Mouse (Mus musculus): ENCODE data around the gene Pbld2. TPM values are rescaled to one million over a fixed set of nuclear protein-coding genes. Genes with fewer than 3 reads are reported as not detected.

Pbld2 gene
- polyA plus RNA-seq, 1 experiment from 2014 or later = 0.42 TPM

DNA sequence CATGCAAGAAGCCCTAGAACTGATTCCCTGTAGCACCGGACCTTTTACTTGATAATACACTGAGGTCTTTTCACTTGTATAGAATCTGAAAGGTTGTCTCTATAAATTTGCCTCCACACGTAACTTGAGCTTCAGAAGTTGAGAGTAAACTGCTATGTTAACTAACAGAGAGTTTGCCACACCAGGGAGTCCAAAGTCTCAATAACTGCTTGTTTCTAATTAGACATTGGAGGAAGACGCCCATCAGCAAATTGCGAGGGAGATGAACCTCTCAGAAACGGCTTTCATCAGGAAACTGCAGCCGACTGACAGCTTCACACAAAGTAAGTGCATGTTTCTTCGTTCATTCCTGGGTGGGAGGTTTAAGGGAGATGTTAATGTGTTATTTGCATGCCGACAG lies 41.4 kb downstream of the Pbld2 start:
- H3K4me3 ChIP-seq = no peak overlapping the region
- H3K4me2 ChIP-seq = no peak overlapping the region
- H3K27ac ChIP-seq = no peak overlapping the region
- no peaks in the 10 kb centered on the region for H3K36me3 ChIP-seq
- H3K9me3 ChIP-seq (replicated peaks) = no peaks in the 10 kb centered on the region
- no peaks in the 10 kb centered on the region for H3K27me3 ChIP-seq
- no peak for ATAC-seq (replicated peaks; ENCODE audit: insufficient number of reproducible peaks, insufficient read depth, low FRiP score, low read depth)
- peaks cover 3% of the 10 kb centered on the region for H3K4me1 ChIP-seq (replicated peaks)
- 65% methylated on average over 8 of the region's 8 CpGs for WGBS
- no peak overlapping the region for H3K9ac ChIP-seq

DNA sequence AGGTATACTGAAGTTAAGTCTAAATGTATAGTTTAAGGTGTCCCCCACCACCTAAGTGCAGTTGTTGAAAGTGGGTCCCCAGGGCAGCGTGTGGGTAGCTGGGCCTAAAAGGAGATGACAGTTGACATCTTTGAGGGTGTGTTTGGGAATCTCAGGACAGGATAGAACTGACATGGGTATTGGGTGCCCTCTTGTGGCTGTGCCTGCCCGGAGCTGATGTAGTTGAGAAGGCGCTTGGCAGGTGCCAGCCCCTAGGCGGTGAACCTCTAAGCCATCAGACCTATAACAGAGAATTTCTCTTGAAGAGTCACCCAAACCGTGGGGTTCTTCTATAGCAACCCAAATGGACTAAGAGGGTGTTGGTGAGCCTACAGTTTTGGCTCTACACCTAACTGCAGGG lies 41.9 kb downstream of the Pbld2 start:
- ATAC-seq (replicated peaks; ENCODE audit: insufficient number of reproducible peaks, insufficient read depth, low FRiP score, low read depth) = no peak; the same call in 1 of the 2 replicates
- Histone ChIP-seq H3K36me3 (no peaks in the 10 kb centered on the region), H3K27ac (no peak overlapping the region), H3K9ac (no peak overlapping the region), H3K27me3 (no peaks in the 10 kb centered on the region), H3K9me3 (replicated peaks) (no peaks in the 10 kb centered on the region), H3K4me2 (no peak overlapping the region), H3K4me3 (no peak overlapping the region), H3K4me1 (replicated peaks) (no peaks in the 10 kb centered on the region)
- 9% methylated on average over 5 of the region's 5 CpGs for WGBS

GRCm38 (mm10) chr10:63086304-63086703 lies 62.2 kb downstream of the Pbld2 start:
- no peaks in the 10 kb centered on the region for H3K9me3 ChIP-seq (replicated peaks)
- H3K4me3 ChIP-seq = no peak overlapping the region
- 71% methylated on average over 10 of the region's 10 CpGs for WGBS
- ATAC-seq (replicated peaks; ENCODE audit: insufficient number of reproducible peaks, insufficient read depth, low FRiP score, low read depth) = no peak
- no peak overlapping the region for H3K4me2 ChIP-seq
- no peak overlapping the region for H3K27ac ChIP-seq
- no peak overlapping the region for H3K9ac ChIP-seq
- H3K36me3 ChIP-seq = no peaks in the 10 kb centered on the region
- H3K4me1 ChIP-seq (replicated peaks) = peaks cover 10% of the 10 kb centered on the region
- H3K27me3 ChIP-seq = 0 out of 2 replicates have a peak, but pooled peaks cover 3% of the 10 kb centered on the region

DNA sequence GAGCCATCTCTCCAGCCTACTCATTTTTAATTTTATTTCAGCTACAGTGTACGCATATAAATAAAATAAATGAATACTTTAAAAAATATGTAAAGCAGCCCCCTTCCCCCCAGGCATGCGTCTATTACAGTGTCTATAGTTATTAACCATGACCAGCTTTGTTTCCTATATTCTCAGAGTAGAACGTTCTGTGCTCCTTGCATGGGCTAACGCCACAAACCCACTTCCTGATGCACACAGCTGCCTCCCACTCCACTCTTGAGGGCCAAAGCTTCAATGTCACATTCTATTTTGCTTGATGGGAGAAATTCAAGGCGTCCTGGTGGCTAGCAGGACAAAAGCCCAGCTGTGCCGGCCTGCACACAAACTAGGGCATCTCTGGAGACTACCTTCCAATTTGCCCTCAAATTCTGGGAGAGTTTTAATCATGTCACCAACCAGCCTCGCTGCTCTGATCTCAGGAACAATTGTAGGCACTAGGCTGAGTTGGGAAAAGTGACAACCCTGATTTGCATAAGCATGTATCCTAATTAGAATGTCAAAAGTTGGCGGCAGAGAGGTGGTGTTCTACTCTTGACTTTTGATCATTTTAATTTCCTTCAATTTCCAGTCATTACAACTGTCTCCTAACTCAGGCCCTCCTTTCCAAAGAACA lies 65.1 kb downstream of the Pbld2 start:
- Histone ChIP-seq H3K9ac (no peak overlapping the region), H3K27me3 (0 out of 2 replicates have a peak, but pooled peaks cover 3% of the 10 kb centered on the region), H3K9me3 (replicated peaks) (no peaks in the 10 kb centered on the region), H3K4me1 (replicated peaks) (peaks cover 10% of the 10 kb centered on the region), H3K4me3 (peak overlapping the region; percentile 39), H3K36me3 (no peaks in the 10 kb centered on the region), H3K4me2 (peak overlapping the region; percentile 70), H3K27ac (no peak overlapping the region)
- WGBS = 47% methylated on average over 8 of the region's 8 CpGs
- no peak for ATAC-seq (replicated peaks; ENCODE audit: insufficient number of reproducible peaks, insufficient read depth, low FRiP score, low read depth)

- H3K36me3 ChIP-seq = no peaks in the 10 kb centered on the region
- peaks cover 10% of the 10 kb centered on the region for H3K4me1 ChIP-seq (replicated peaks)
- H3K9me3 ChIP-seq (replicated peaks) = no peaks in the 10 kb centered on the region
- H3K4me3 ChIP-seq = peak overlapping the region; percentile 39
- 10% methylated on average over 26 of the region's 26 CpGs for WGBS
- H3K9ac ChIP-seq = peak overlapping the region; percentile 18; the same call in 1 of the 2 replicates
- H3K27ac ChIP-seq = no peak overlapping the region
- H3K4me2 ChIP-seq = peak overlapping the region; percentile 70
- ATAC-seq (replicated peaks; ENCODE audit: insufficient number of reproducible peaks, insufficient read depth, low FRiP score, low read depth) = no peak
- H3K27me3 ChIP-seq = 0 out of 2 replicates have a peak, but pooled peaks cover 3% of the 10 kb centered on the region
These were observed 65.8 kb downstream of the Pbld2 start for GRCm38 (mm10) chr10:63089758-63090571.

GRCm38 (mm10) chr10:63091915-63092314 lies 67.8 kb downstream of the Pbld2 start:
- Histone ChIP-seq H3K27ac (no peak overlapping the region), H3K4me3 (no peak overlapping the region), H3K27me3 (peaks cover 8% of the 10 kb centered on the region; the same call in 1 of the 2 replicates), H3K36me3 (no peaks in the 10 kb centered on the region), H3K9ac (no peak overlapping the region), H3K9me3 (replicated peaks) (no peaks in the 10 kb centered on the region), H3K4me1 (replicated peaks) (peaks cover 10% of the 10 kb centered on the region), H3K4me2 (no peak overlapping the region)
- WGBS = 76% methylated on average over 7 of the region's 7 CpGs
- no peak for ATAC-seq (replicated peaks; ENCODE audit: insufficient number of reproducible peaks, insufficient read depth, low FRiP score, low read depth)

DNA sequence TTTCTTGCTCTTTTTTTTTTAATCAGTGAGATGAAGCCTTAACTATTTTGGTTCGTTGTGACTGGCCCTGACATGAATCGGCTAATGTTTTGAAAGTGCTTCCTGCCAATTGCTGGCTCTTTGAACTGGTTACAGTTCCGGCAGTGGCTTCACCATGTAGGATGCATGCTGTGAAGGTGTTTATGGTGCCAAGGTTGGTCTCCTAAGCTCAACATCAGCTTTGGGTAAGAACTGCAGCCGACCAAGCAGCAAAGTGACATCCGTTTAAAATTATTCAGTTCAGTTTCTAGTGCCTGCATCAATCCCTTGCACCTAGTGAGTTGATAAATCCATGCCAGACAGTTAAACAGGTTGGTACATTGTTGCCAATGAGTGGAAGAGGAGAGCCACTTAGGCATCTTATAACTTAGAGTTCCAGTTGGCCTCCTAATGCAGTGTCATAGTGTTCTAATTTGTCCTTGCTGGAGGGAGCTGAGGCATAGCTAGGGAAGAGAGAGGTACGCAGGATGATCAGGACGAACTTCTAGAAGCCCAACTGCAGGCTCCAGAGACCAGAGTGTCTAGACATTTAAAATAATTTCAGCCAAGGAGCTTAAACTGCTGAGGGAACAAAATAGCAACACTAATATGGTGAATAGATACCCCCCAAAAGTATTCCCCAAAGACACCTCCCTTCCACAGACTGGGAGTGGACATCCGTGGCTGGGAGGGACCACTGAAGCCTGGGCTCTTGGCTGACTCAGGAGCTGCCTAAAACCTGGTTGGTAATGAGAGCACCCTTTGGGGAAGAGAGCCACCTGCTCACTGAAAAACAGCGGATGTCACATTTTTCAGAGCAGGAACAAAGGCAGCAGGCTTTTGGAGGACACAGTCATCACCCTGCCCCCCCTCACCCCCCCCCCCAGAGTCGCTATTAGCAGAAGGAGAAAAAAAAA lies 68.8 kb downstream of the Pbld2 start:
- H3K4me3 ChIP-seq = no peak overlapping the region
- peaks cover 10% of the 10 kb centered on the region for H3K4me1 ChIP-seq (replicated peaks)
- H3K27me3 ChIP-seq = peaks cover 16% of the 10 kb centered on the region
- no peaks in the 10 kb centered on the region for H3K36me3 ChIP-seq
- 66% methylated on average over 10 of the region's 10 CpGs for WGBS
- H3K4me2 ChIP-seq = no peak overlapping the region
- H3K9me3 ChIP-seq (replicated peaks) = no peaks in the 10 kb centered on the region
- H3K9ac ChIP-seq = no peak overlapping the region
- ATAC-seq (replicated peaks; ENCODE audit: insufficient number of reproducible peaks, insufficient read depth, low FRiP score, low read depth) = no peak
- H3K27ac ChIP-seq = no peak overlapping the region

DNA sequence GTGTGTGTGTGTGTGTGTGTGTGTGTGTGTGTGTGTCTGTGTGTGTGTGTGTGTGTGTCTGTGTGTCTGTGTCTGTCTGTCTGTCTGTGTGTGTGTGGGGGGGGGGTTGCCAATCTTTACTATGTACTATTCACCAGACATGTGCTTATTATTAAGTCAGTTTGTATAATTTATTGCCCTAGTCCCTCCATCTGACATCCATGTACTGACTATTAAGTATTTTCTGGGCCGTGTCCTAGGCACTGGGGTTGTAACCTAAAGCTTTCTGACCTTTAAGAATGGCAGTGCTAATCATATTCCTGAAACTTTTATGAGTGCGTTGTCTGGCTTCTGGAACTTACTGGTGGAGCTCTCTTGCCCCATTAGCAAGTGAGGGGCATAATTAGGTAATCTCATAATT lies 72.6 kb downstream of the Pbld2 start:
- 84% methylated on average over 2 of the region's 2 CpGs for WGBS
- Histone ChIP-seq H3K4me1 (replicated peaks) (peaks cover 10% of the 10 kb centered on the region; the same call in 1 of the 2 replicates), H3K4me2 (no peak overlapping the region), H3K27me3 (peaks cover 44% of the 10 kb centered on the region), H3K27ac (no peak overlapping the region), H3K9ac (no peak overlapping the region), H3K36me3 (no peaks in the 10 kb centered on the region), H3K4me3 (no peak overlapping the region), H3K9me3 (replicated peaks) (no peaks in the 10 kb centered on the region)
- no peak for ATAC-seq (replicated peaks; ENCODE audit: insufficient number of reproducible peaks, insufficient read depth, low FRiP score, low read depth)

DNA sequence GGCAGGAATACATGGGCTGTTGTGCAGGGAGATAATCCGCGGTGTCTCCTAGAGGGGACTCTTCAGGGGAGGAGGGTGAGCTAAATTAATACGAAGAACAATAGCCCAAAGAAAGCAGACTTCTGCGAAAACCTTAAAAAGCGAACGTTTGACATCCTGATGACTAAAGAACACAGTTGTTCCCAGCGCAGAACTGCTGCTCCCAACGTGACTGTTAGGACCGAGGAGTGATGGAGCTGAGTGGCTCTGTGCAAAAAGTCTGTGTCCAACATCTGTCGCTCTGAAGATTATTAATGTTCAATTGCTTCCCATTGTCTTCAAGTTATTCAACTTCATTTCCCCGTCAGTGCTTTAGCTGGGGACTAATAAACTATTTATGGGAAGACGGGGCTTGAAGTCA lies 74.1 kb downstream of the Pbld2 start:
- no peak overlapping the region for H3K4me2 ChIP-seq
- H3K4me1 ChIP-seq (replicated peaks) = peaks cover 10% of the 10 kb centered on the region; the same call in 1 of the 2 replicates
- 71% methylated on average over 12 of the region's 12 CpGs for WGBS
- no peaks in the 10 kb centered on the region for H3K9me3 ChIP-seq (replicated peaks)
- no peak overlapping the region for H3K9ac ChIP-seq
- H3K27ac ChIP-seq = no peak overlapping the region
- ATAC-seq (replicated peaks; ENCODE audit: insufficient number of reproducible peaks, insufficient read depth, low FRiP score, low read depth) = no peak
- H3K4me3 ChIP-seq = no peak overlapping the region
- peaks cover 47% of the 10 kb centered on the region for H3K27me3 ChIP-seq
- no peaks in the 10 kb centered on the region for H3K36me3 ChIP-seq

- Histone ChIP-seq H3K36me3 (no peaks in the 10 kb centered on the region), H3K27ac (no peak within 1 kb of the TSS), H3K9ac (peak within 1 kb of the TSS; percentile 54), H3K4me2 (peak within 1 kb of the TSS; percentile 96), H3K9me3 (replicated peaks) (no peaks in the 10 kb centered on the region), H3K4me3 (peak within 1 kb of the TSS; percentile 57), H3K4me1 (replicated peaks) (peaks cover 10% of the 10 kb centered on the region; the same call in 1 of the 2 replicates), H3K27me3 (peaks cover 47% of the 10 kb centered on the region)
- WGBS = 10% methylated on average over 16 of the region's 16 CpGs
- ATAC-seq (replicated peaks; ENCODE audit: insufficient number of reproducible peaks, insufficient read depth, low FRiP score, low read depth) = no peak
These were observed 75.4 kb downstream of the Pbld2 start, which contains the start of gene Atoh7 for GRCm38 (mm10) chr10:63099521-63099920. Atoh7 (plus strand) TSS chr10:63099651.
